Mouse (Mus musculus): Measurements from ENCODE around the gene 1700015G11Rik.

DNA sequence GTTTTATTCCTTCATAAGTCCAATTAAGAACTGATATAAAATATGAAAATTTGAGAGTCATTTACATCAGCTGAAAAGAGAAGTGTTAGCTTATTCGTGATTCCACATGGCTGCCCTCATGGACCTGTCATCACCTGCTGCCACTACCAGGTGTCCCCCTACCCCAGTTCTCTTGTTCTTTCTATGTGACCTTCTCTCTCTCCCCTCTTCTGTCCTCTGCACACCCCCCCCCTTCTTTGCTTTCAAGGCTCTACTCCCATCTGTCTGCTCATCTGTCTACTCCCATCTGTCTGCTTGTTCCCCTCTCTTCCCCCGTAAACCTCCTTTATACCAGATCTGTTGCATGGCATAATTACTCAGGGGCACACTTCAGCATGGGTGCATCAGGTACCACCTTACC lies 41.4 kb upstream of the 1700015G11Rik start:
- TF ChIP-seq CTCF (IDR thresholded peaks at IDR 0.05; ENCODE audit: borderline replicate concordance, insufficient read depth, low read depth, low read length) (no peak), POLR2A (IDR thresholded peaks at IDR 0.05; ENCODE audit: borderline replicate concordance, insufficient read depth, low read length) (no peak)

All from cerebellum, adult 2 months (tissue).